Mouse (Mus musculus) heart, embryonic 10.5 days (tissue): ENCODE data around the gene Ppm1k. TPM values are rescaled to one million over a fixed set of nuclear protein-coding genes. Genes with fewer than 3 reads are reported as not detected.
"Not testable (repeated sequence)": the region's sequence is repeated elsewhere in the genome, so short reads cannot be mapped to it uniquely, and the experiment has no call there.

Experiments used
- DNase-seq: peaks from one replicate; pipeline ENCODE4 v3.0.0-alpha.2; 2017; ENCODE audit warnings: low spot score
- H3K27ac ChIP-seq: fragments of 300-500 bp; sonication (generic); 2 replicates; pipeline ENCODE4 v1.5.1; 2016; ENCODE audit warnings: mild to moderate bottlenecking
- H3K27me3 ChIP-seq: fragments of 300-500 bp; sonication (generic); 2 replicates; pipeline ENCODE4 v1.6.1; 2016; ENCODE audit warnings: mild to moderate bottlenecking; ENCODE audit not compliant: poor library complexity, insufficient read depth, severe bottlenecking
- H3K36me3 ChIP-seq: fragments of 300-500 bp; sonication (generic); 2 replicates; pipeline ENCODE4 v1.6.1; 2016; ENCODE audit warnings: mild to moderate bottlenecking, moderate library complexity
- H3K4me1 ChIP-seq: fragments of 300-500 bp; sonication (generic); 2 replicates; pipeline ENCODE4 v1.6.1; 2016; ENCODE audit warnings: mild to moderate bottlenecking
- H3K4me3 ChIP-seq: fragments of 300-500 bp; sonication (generic); 2 replicates; pipeline ENCODE4 v1.5.1; 2016; ENCODE audit warnings: mild to moderate bottlenecking, moderate library complexity
- H3K9me3 ChIP-seq: fragments of 300-500 bp; sonication (generic); 2 replicates; pipeline ENCODE4 v1.6.1; 2016; ENCODE audit warnings: mild to moderate bottlenecking, moderate library complexity
- WGBS: fragments of 180-500 bp; shearing (Covaris S2); methylation state at CpG from one replicate; pipeline ENCODE4 v1.1.7; 2016; 5-methylcytosine and 5-hydroxymethylcytosine counted together
- polyA plus RNA-seq: library from polyadenylated mRNA; unstranded; fragments of >200 nt; fragmentation: Nextera tagmentation; extraction: Ambion mirVana; gene quantifications from 2 replicates; pipeline ENCODE4 v1.2.1, GENCODE M21; 2016

Gene Ppm1k
- polyA plus RNA-seq, 1 experiment from 2014 or later = 9.2 TPM

GRCm38 (mm10) chr6:57524742-57525141 lies 10.5 kb downstream of the Ppm1k start:
- Histone ChIP-seq H3K27ac (no peak overlapping the region), H3K36me3 (peaks cover 3% of the 10 kb centered on the region; the same call in 1 of the 2 replicates), H3K9me3 (no peaks in the 10 kb centered on the region), H3K4me1 (peaks cover 5% of the 10 kb centered on the region; the same call in 1 of the 2 replicates), H3K27me3 (no peaks in the 10 kb centered on the region), H3K4me3 (no peak overlapping the region)
- no peak for DNase-seq
- 89% methylated on average over 10 of the region's 10 CpGs for WGBS

- Histone ChIP-seq H3K4me1 (peaks cover 5% of the 10 kb centered on the region; the same call in 1 of the 2 replicates), H3K27me3 (no peaks in the 10 kb centered on the region), H3K4me3 (no peak overlapping the region), H3K36me3 (peaks cover 3% of the 10 kb centered on the region; the same call in 1 of the 2 replicates), H3K27ac (no peak overlapping the region), H3K9me3 (no peaks in the 10 kb centered on the region)
- no peak for DNase-seq
- WGBS = 88% methylated on average over 10 of the region's 10 CpGs
Measured at GRCm38 (mm10) chr6:57520749-57521652, 14.3 kb downstream of the Ppm1k start.

GRCm38 (mm10) chr6:57514035-57514374 lies 21.3 kb downstream of the Ppm1k start:
- no peaks in the 10 kb centered on the region for H3K9me3 ChIP-seq
- no peak overlapping the region for H3K4me3 ChIP-seq
- no peaks in the 10 kb centered on the region for H3K27me3 ChIP-seq
- H3K27ac ChIP-seq = no peak overlapping the region
- no peaks in the 10 kb centered on the region for H3K4me1 ChIP-seq
- 79% methylated on average over 4 of the region's 4 CpGs for WGBS
- DNase-seq = no peak
- peaks cover 44% of the 10 kb centered on the region for H3K36me3 ChIP-seq

GRCm38 (mm10) chr6:57513351-57514034 lies 21.8 kb downstream of the Ppm1k start:
- Histone ChIP-seq H3K4me1 (no peaks in the 10 kb centered on the region), H3K27me3 (no peaks in the 10 kb centered on the region), H3K9me3 (no peaks in the 10 kb centered on the region), H3K36me3 (peaks cover 44% of the 10 kb centered on the region), H3K27ac (no peak overlapping the region), H3K4me3 (no peak overlapping the region)
- 77% methylated on average over 7 of the region's 7 CpGs for WGBS
- no peak for DNase-seq

GRCm38 (mm10) chr6:57511899-57512298 lies 23.4 kb downstream of the Ppm1k start:
- DNase-seq = no peak
- H3K27ac ChIP-seq = no peak overlapping the region
- no peak overlapping the region for H3K4me3 ChIP-seq
- no peaks in the 10 kb centered on the region for H3K4me1 ChIP-seq
- no peaks in the 10 kb centered on the region for H3K9me3 ChIP-seq
- peaks cover 44% of the 10 kb centered on the region for H3K36me3 ChIP-seq
- 90% methylated on average over 5 of the region's 5 CpGs for WGBS
- H3K27me3 ChIP-seq = no peaks in the 10 kb centered on the region

GRCm38 (mm10) chr6:57503662-57504379 lies 31.4 kb downstream of the Ppm1k start:
- H3K27me3 ChIP-seq = no peaks in the 10 kb centered on the region
- H3K27ac ChIP-seq = no peak overlapping the region
- WGBS = 49% methylated on average over 2 of the region's 3 CpGs
- H3K4me3 ChIP-seq = no peak overlapping the region
- H3K36me3 ChIP-seq = no peaks in the 10 kb centered on the region; the same call in 1 of the 2 replicates
- DNase-seq = no peak
- no peaks in the 10 kb centered on the region for H3K9me3 ChIP-seq
- H3K4me1 ChIP-seq = no peaks in the 10 kb centered on the region

- Histone ChIP-seq H3K4me3 (no peak overlapping the region), H3K9me3 (no peaks in the 10 kb centered on the region), H3K36me3 (no peaks in the 10 kb centered on the region), H3K4me1 (no peaks in the 10 kb centered on the region), H3K27me3 (no peaks in the 10 kb centered on the region), H3K27ac (no peak overlapping the region)
- no peak for DNase-seq
- WGBS = 73% methylated on average over 2 of the region's 2 CpGs
Measured at GRCm38 (mm10) chr6:57499209-57499608, 36.1 kb downstream of the Ppm1k start.

GRCm38 (mm10) chr6:57468161-57468560 lies 67.1 kb downstream of the Ppm1k start:
- H3K9me3 ChIP-seq, H3K36me3 ChIP-seq, H3K27ac ChIP-seq, H3K4me1 ChIP-seq, DNase-seq, H3K4me3 ChIP-seq, H3K27me3 ChIP-seq: not testable (repeated sequence)
- 13% methylated on average over 3 of the region's 3 CpGs for WGBS

Other genes starting within 250 kb of the Ppm1k start
- not detected in 2 replicates for gene Vmn1r16, start 206.0 kb downstream of the Ppm1k start, polyA plus RNA-seq
- gene Vmn1r17, start 171.7 kb downstream of the Ppm1k start, polyA plus RNA-seq = not detected in 2 replicates
- not detected in 2 replicates for gene Vmn1r18, start 139.7 kb downstream of the Ppm1k start, polyA plus RNA-seq
- gene Vmn1r19, start 131.7 kb downstream of the Ppm1k start, polyA plus RNA-seq = not detected in 2 replicates
- not detected in 2 replicates for gene Vmn1r20, start 106.5 kb downstream of the Ppm1k start, polyA plus RNA-seq
- gene Herc6, start 45.5 kb upstream of the Ppm1k start, polyA plus RNA-seq = 5.4 and 5.8 TPM in 2 replicates
- gene Pyurf, start 156.6 kb upstream of the Ppm1k start, polyA plus RNA-seq = 23.5 and 28.4 TPM in 2 replicates
- gene Lancl2, start 167.1 kb upstream of the Ppm1k start, polyA plus RNA-seq = 20.6 and 22.2 TPM in 2 replicates